Mouse (Mus musculus) midbrain, embryonic 12.5 days (tissue): Measurements from ENCODE around the gene Mrgpra6. TPM values are rescaled to one million over a fixed set of nuclear protein-coding genes. Genes with fewer than 3 reads are reported as not detected.

Experiments used
- ATAC-seq: fragments of 200-750 bp; cut with Nextera tagmentation; 2 replicates; pipeline ENCODE4 v1.8.0; 2017; ENCODE audit warnings: low read depth, moderate TSS enrichment, moderate library complexity; ENCODE audit not compliant: low FRiP score
- H3K27ac ChIP-seq: fragments of 300-500 bp; sonication (generic); replicated peaks from 2 replicates; pipeline ENCODE4 v1.5.1; 2016; ENCODE audit warnings: mild to moderate bottlenecking
- H3K27me3 ChIP-seq: fragments of 300-500 bp; sonication (generic); 2 replicates; pipeline ENCODE4 v1.6.1; 2016; ENCODE audit warnings: mild to moderate bottlenecking
- H3K36me3 ChIP-seq: fragments of 300-500 bp; sonication (generic); 2 replicates; pipeline ENCODE4 v1.6.1; 2016
- H3K4me1 ChIP-seq: fragments of 300-500 bp; sonication (generic); 2 replicates; pipeline ENCODE4 v1.6.1; 2016
- H3K4me2 ChIP-seq: fragments of 300-500 bp; sonication (generic); replicated peaks from 2 replicates; pipeline ENCODE4 v1.6.1; 2016; ENCODE audit warnings: mild to moderate bottlenecking, moderate library complexity
- H3K4me3 ChIP-seq: fragments of 300-500 bp; sonication (generic); 2 replicates; pipeline ENCODE4 v1.5.1; 2016; ENCODE audit warnings: mild to moderate bottlenecking
- H3K9ac ChIP-seq: fragments of 300-500 bp; sonication (generic); replicated peaks from 2 replicates; pipeline ENCODE4 v1.6.1; 2016; ENCODE audit warnings: mild to moderate bottlenecking, moderate library complexity
- H3K9me3 ChIP-seq: fragments of 300-500 bp; sonication (generic); 2 replicates; pipeline ENCODE4 v1.6.1; 2016; ENCODE audit warnings: mild to moderate bottlenecking
- WGBS: fragments of 180-500 bp; shearing (Covaris S2); methylation state at CpG from one replicate; pipeline ENCODE4 v1.1.7; 2016; 5-methylcytosine and 5-hydroxymethylcytosine counted together
- polyA plus RNA-seq: library from polyadenylated mRNA; unstranded; fragments of >200 nt; fragmentation: Nextera tagmentation; extraction: Ambion mirVana; gene quantifications from 2 replicates; pipeline ENCODE4 v1.2.1, GENCODE M21; 2016

Gene Mrgpra6
- polyA plus RNA-seq, 1 experiment from 2014 or later = not detected

- no peaks in the 10 kb centered on the region for H3K9me3 ChIP-seq
- no peak overlapping the region for H3K9ac ChIP-seq
- no peak overlapping the region for H3K27ac ChIP-seq
- 69% methylated on average over 12 of the region's 12 CpGs for WGBS
- no peak overlapping the region for H3K4me3 ChIP-seq
- no peak overlapping the region for H3K4me2 ChIP-seq
- no peaks in the 10 kb centered on the region for H3K27me3 ChIP-seq
- no peaks in the 10 kb centered on the region for H3K4me1 ChIP-seq
- ATAC-seq = no peak
- no peaks in the 10 kb centered on the region for H3K36me3 ChIP-seq
Observed at GRCm38 (mm10) chr7:47146034-47146812, 58.5 kb downstream of the Mrgpra6 start.

GRCm38 (mm10) chr7:47144299-47144698 is 60.4 kb downstream of the Mrgpra6 start:
- Histone ChIP-seq H3K4me1 (no peaks in the 10 kb centered on the region), H3K4me3 (no peak overlapping the region), H3K27me3 (no peaks in the 10 kb centered on the region), H3K9me3 (no peaks in the 10 kb centered on the region), H3K4me2 (no peak overlapping the region), H3K36me3 (no peaks in the 10 kb centered on the region), H3K9ac (no peak overlapping the region), H3K27ac (no peak overlapping the region)
- WGBS = 28% methylated on average over 6 of the region's 6 CpGs
- no peak for ATAC-seq

GRCm38 (mm10) chr7:47139823-47140325 is 64.8 kb downstream of the Mrgpra6 start:
- 85% methylated on average over 8 of the region's 8 CpGs for WGBS
- H3K27me3 ChIP-seq = peaks cover 7% of the 10 kb centered on the region; the same call in 1 of the 2 replicates
- H3K9me3 ChIP-seq = no peaks in the 10 kb centered on the region
- ATAC-seq = no peak
- H3K4me3 ChIP-seq = no peak overlapping the region
- no peaks in the 10 kb centered on the region for H3K36me3 ChIP-seq
- no peak overlapping the region for H3K27ac ChIP-seq
- H3K9ac ChIP-seq = no peak overlapping the region
- H3K4me1 ChIP-seq = no peaks in the 10 kb centered on the region
- H3K4me2 ChIP-seq = no peak overlapping the region

Other genes with a start within 250 kb of the Mrgpra6 start
- gene Uevld, start 246.4 kb downstream of the Mrgpra6 start, polyA plus RNA-seq = 11.8 and 12.1 TPM in 2 replicates
- not detected in 2 replicates for gene Gm9999, start 221.3 kb downstream of the Mrgpra6 start, polyA plus RNA-seq
- 13.1 and 14.0 TPM in 2 replicates for gene Spty2d1, start 196.5 kb downstream of the Mrgpra6 start, polyA plus RNA-seq
- 16.6 and 17.4 TPM in 2 replicates for gene Tmem86a, start 154.3 kb downstream of the Mrgpra6 start, polyA plus RNA-seq
- 46.4 and 51.5 TPM in 2 replicates for gene Ptpn5, start 71.2 kb downstream of the Mrgpra6 start, polyA plus RNA-seq
- gene Mrgpra9, start 47.9 kb upstream of the Mrgpra6 start, polyA plus RNA-seq = not detected in 2 replicates
- gene Mrgpra1, start 149.3 kb upstream of the Mrgpra6 start, polyA plus RNA-seq = not detected in 2 replicates
- gene Mrgpra2a, start 247.2 kb upstream of the Mrgpra6 start, polyA plus RNA-seq = not detected in 2 replicates